Mouse (Mus musculus) lung, postnatal 0 days (tissue): ENCODE results near the gene Hif1an.

Source experiments
- CTCF ChIP-seq: IDR thresholded peaks from 2 replicates; pipeline ENCODE4 v1.5.1; 2016; ENCODE audit warnings: antibody characterized with exemption, mild to moderate bottlenecking
- EP300 ChIP-seq: IDR thresholded peaks from 2 replicates; pipeline ENCODE4 v1.6.1; 2016; ENCODE audit warnings: antibody characterized with exemption, mild to moderate bottlenecking, control low read depth

- TF ChIP-seq EP300, result no peak
- no peak for TF ChIP-seq CTCF
Measured at GRCm38 (mm10) chr19:44515769-44516168, 46.9 kb upstream of the Hif1an start.
